Mouse (Mus musculus): ENCODE results near the gene AW551984. TPM values are rescaled to one million over a fixed set of nuclear protein-coding genes. Genes with fewer than 3 reads are reported as not detected.

The AW551984 gene
- polyA plus RNA-seq, 1 experiment, result 0.27 TPM

DNA sequence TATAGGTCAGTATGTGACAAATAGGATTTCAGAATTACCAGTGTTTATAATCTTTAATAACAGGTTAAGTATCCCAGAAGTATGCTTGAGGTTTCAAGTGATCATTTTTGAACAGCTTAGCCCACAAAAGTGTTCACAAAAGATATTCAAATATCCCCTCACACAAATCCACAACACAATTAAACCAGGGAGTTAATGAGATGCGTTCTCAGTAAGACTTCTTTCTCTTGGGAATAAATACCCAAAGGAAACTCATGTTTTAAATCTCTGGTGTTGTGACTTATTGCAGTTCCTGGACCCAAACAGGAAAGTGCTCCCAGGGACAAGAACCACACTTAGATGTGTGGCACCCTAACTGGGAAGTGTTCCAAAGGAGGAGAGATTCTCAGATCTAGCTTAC lies 16.9 kb upstream of the AW551984 start, which contains the start of gene Olfr960:
Gene Olfr960, plus strand, starts transcription at position 301 of the 400 bp plus-strand sequence.
- WGBS, result 80% methylated on average over 1 of the region's 1 CpGs
- Histone ChIP-seq H3K4me3 (ENCODE audit: insufficient read depth, low read depth, low read length) (no peak within 1 kb of the TSS), H3K27me3 (replicated peaks; ENCODE audit: control insufficient read depth, insufficient read depth, low read length) (no peaks in the 10 kb centered on the region), H3K4me1 (ENCODE audit: control insufficient read depth, insufficient read depth, low read length) (no peaks in the 10 kb centered on the region), H3K36me3 (ENCODE audit: control insufficient read depth, insufficient read depth, low read length) (no peaks in the 10 kb centered on the region), H3K27ac (ENCODE audit: insufficient read depth, low read depth, low read length) (no peak within 1 kb of the TSS)
- no peak for DNase-seq
- TF ChIP-seq CTCF (conservative IDR thresholded peaks at IDR 0.05; ENCODE audit: insufficient read depth, insufficient read length, low read depth, low read length) (no peak), POLR2A (IDR thresholded peaks at IDR 0.05; ENCODE audit: low read depth, low read length) (no peak)

- WGBS, result 61% methylated on average over 1 of the region's 1 CpGs
- no peaks in the 10 kb centered on the region for H3K27me3 ChIP-seq (replicated peaks; ENCODE audit: control insufficient read depth, insufficient read depth, low read length)
- TF ChIP-seq POLR2A (IDR thresholded peaks at IDR 0.05; ENCODE audit: low read depth, low read length) (no peak), CTCF (conservative IDR thresholded peaks at IDR 0.05; ENCODE audit: insufficient read depth, insufficient read length, low read depth, low read length) (0 out of 2 replicates have a peak, but pooled peaks have one; percentile 17)
- no peak overlapping the region for H3K27ac ChIP-seq (ENCODE audit: insufficient read depth, low read depth, low read length)
- H3K4me3 ChIP-seq (ENCODE audit: insufficient read depth, low read depth, low read length), result no peak overlapping the region
- no peaks in the 10 kb centered on the region for H3K4me1 ChIP-seq (ENCODE audit: control insufficient read depth, insufficient read depth, low read length)
- DNase-seq, result no peak
- no peaks in the 10 kb centered on the region for H3K36me3 ChIP-seq (ENCODE audit: control insufficient read depth, insufficient read depth, low read length)
Measured at GRCm38 (mm10) chr9:39611953-39612352, 7.8 kb upstream of the AW551984 start.

DNA sequence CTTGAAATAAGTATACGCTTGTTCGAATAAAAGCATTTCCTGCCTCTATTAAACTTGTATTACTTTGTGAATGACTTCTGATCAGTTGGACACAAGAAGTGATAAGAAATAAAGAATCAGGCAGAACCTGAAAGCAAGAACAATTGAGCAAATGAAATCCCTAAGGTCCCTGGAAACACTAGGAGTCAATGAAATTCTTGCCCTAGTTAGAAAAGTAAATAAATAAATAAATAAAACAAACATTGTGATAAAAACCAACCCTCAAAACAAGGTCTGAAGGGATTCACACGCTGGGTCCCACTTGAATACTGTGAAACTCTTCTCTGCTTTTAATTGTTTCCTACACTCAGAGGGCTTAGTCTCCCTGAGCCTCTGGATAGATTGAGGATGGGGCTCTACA lies 6.2 kb upstream of the AW551984 start, which contains the start of gene Olfr148:
Gene Olfr148, plus strand, starts transcription at position 301 of the 400 bp plus-strand sequence.
- H3K36me3 ChIP-seq (ENCODE audit: control insufficient read depth, insufficient read depth, low read length), result no peaks in the 10 kb centered on the region
- TF ChIP-seq POLR2A (IDR thresholded peaks at IDR 0.05; ENCODE audit: low read depth, low read length) (no peak), CTCF (conservative IDR thresholded peaks at IDR 0.05; ENCODE audit: insufficient read depth, insufficient read length, low read depth, low read length) (no peak)
- no peak for DNase-seq
- no peak within 1 kb of the TSS for H3K4me3 ChIP-seq (ENCODE audit: insufficient read depth, low read depth, low read length)
- no peaks in the 10 kb centered on the region for H3K27me3 ChIP-seq (replicated peaks; ENCODE audit: control insufficient read depth, insufficient read depth, low read length)
- H3K4me1 ChIP-seq (ENCODE audit: control insufficient read depth, insufficient read depth, low read length), result no peaks in the 10 kb centered on the region
- H3K27ac ChIP-seq (ENCODE audit: insufficient read depth, low read depth, low read length), result no peak within 1 kb of the TSS
- 76% methylated on average over 3 of the region's 3 CpGs for WGBS

GRCm38 (mm10) chr9:39608497-39608896 lies 4.3 kb upstream of the AW551984 start:
- Histone ChIP-seq H3K27me3 (replicated peaks; ENCODE audit: control insufficient read depth, insufficient read depth, low read length) (no peaks in the 10 kb centered on the region; the same call in 1 of the 2 replicates), H3K4me1 (ENCODE audit: control insufficient read depth, insufficient read depth, low read length) (no peaks in the 10 kb centered on the region), H3K4me3 (ENCODE audit: insufficient read depth, low read depth, low read length) (no peak overlapping the region), H3K36me3 (ENCODE audit: control insufficient read depth, insufficient read depth, low read length) (no peaks in the 10 kb centered on the region), H3K27ac (ENCODE audit: insufficient read depth, low read depth, low read length) (no peak overlapping the region)
- TF ChIP-seq CTCF (conservative IDR thresholded peaks at IDR 0.05; ENCODE audit: insufficient read depth, insufficient read length, low read depth, low read length), result no peak
- no peak for TF ChIP-seq POLR2A (IDR thresholded peaks at IDR 0.05; ENCODE audit: low read depth, low read length)
- DNase-seq, result no peak

DNA sequence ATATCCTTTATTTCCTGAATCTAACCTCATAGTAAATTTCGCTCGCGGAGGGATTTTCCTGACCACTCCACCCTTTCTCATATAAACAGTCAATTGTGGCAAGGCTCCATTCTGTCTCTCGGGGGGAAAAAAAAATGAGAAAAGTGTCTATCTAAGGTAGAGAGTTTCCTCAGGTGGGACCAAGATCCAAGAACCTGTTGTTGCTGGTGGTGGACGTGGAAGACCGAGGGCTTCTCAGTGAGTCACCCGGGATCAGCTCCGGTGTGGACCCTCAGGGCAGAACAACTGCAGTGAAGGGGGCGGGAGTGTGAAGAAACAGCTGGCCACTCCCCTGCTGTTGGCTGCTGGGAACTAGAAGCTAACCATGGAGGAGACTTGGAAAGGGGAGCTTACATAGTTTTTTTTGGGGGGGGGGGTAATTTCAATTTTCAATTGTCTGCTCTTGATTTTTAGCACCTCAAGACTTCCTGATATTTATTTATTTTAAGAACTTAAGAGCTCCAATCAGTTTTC lies 814 bp downstream of the AW551984 start:
- no peak overlapping the region for H3K4me3 ChIP-seq (ENCODE audit: insufficient read depth, low read depth, low read length)
- DNase-seq, result no peak
- no peak overlapping the region for H3K27ac ChIP-seq (ENCODE audit: insufficient read depth, low read depth, low read length)

DNA sequence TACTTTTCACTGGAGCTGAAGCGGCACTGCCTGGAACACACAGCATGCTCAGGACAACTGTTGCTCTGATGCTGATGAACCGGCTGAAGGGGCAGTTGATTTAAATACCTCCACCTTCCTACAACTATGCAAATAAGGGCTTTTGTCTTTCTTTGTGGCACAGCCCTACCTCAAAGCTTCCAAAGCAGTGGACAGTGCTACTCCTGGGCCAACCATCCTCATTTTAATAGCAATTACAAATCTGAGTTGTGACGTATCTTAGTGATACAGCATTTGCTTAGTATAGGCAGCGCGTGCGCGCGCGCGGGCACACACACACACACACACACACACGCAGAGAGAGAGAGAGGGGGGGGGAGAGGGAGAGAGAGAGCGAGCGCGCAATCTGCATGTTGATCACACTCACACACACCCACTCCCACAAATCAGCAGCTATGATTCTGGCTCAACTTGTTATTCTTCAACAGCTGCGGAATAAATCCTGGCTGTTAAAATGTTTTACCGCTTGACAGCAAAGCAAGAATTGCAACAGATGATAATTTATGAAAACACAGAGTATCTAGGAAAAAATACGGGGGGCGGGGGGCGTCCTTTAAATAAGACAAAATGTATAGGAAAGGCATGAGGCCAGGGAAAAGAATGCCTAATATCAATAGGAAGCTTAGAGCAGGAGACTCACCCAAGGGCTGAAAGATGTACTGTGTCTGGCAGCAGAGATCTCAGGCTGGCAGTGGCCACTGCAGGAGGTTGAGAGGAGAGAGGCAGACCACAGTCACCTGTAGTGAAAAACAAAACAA lies 1.5 kb downstream of the AW551984 start:
- WGBS, result under 1% methylated on average over 19 of the region's 19 CpGs
- Histone ChIP-seq H3K4me1 (ENCODE audit: control insufficient read depth, insufficient read depth, low read length) (no peaks in the 10 kb centered on the region), H3K27ac (ENCODE audit: insufficient read depth, low read depth, low read length) (no peak overlapping the region), H3K36me3 (ENCODE audit: control insufficient read depth, insufficient read depth, low read length) (no peaks in the 10 kb centered on the region), H3K27me3 (replicated peaks; ENCODE audit: control insufficient read depth, insufficient read depth, low read length) (no peaks in the 10 kb centered on the region; the same call in 1 of the 2 replicates), H3K4me3 (ENCODE audit: insufficient read depth, low read depth, low read length) (no peak overlapping the region)
- no peak for TF ChIP-seq CTCF (conservative IDR thresholded peaks at IDR 0.05; ENCODE audit: insufficient read depth, insufficient read length, low read depth, low read length)
- no peak for TF ChIP-seq POLR2A (IDR thresholded peaks at IDR 0.05; ENCODE audit: low read depth, low read length)
- no peak for DNase-seq

More for the DNA sequence above, 814 bp downstream of the AW551984 start:
- H3K4me1 ChIP-seq (ENCODE audit: control insufficient read depth, insufficient read depth, low read length), result no peaks in the 10 kb centered on the region
- H3K27me3 ChIP-seq (replicated peaks; ENCODE audit: control insufficient read depth, insufficient read depth, low read length), result no peaks in the 10 kb centered on the region; the same call in 1 of the 2 replicates
- 1% methylated on average over 9 of the region's 9 CpGs for WGBS
- TF ChIP-seq POLR2A (IDR thresholded peaks at IDR 0.05; ENCODE audit: low read depth, low read length) (no peak), CTCF (conservative IDR thresholded peaks at IDR 0.05; ENCODE audit: insufficient read depth, insufficient read length, low read depth, low read length) (no peak)
- no peaks in the 10 kb centered on the region for H3K36me3 ChIP-seq (ENCODE audit: control insufficient read depth, insufficient read depth, low read length)

DNA sequence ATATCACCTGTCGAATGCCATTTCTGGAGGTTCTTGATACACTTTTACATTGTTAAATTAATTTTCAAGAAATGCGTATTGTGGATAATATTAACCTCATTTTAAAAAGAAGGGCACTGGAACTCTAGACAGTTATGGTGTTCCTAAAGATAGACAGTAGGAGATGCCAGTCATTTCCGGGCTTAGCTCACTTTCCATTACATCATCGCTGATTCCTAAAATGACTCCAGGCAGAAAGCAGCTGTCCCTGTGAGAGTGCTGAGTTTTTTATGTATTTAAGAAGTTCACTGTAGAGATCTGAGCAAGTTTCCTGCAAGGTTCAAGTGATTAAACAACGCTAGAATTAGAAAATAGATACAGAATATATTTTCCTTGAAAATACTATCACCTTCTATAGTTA lies 27.2 kb downstream of the AW551984 start:
- no peaks in the 10 kb centered on the region for H3K4me1 ChIP-seq (ENCODE audit: control insufficient read depth, insufficient read depth, low read length)
- WGBS, result 79% methylated on average over 5 of the region's 5 CpGs
- H3K27me3 ChIP-seq (replicated peaks; ENCODE audit: control insufficient read depth, insufficient read depth, low read length), result no peaks in the 10 kb centered on the region
- H3K4me3 ChIP-seq (ENCODE audit: insufficient read depth, low read depth, low read length), result no peak overlapping the region
- no peak for DNase-seq
- no peak overlapping the region for H3K27ac ChIP-seq (ENCODE audit: insufficient read depth, low read depth, low read length)
- no peaks in the 10 kb centered on the region for H3K36me3 ChIP-seq (ENCODE audit: control insufficient read depth, insufficient read depth, low read length)
- TF ChIP-seq CTCF (conservative IDR thresholded peaks at IDR 0.05; ENCODE audit: insufficient read depth, insufficient read length, low read depth, low read length) (no peak), POLR2A (IDR thresholded peaks at IDR 0.05; ENCODE audit: low read depth, low read length) (no peak)

Measured in kidney, adult 2 months (tissue).